Mouse (Mus musculus): ENCODE measurements around the gene Pom121.

DNA sequence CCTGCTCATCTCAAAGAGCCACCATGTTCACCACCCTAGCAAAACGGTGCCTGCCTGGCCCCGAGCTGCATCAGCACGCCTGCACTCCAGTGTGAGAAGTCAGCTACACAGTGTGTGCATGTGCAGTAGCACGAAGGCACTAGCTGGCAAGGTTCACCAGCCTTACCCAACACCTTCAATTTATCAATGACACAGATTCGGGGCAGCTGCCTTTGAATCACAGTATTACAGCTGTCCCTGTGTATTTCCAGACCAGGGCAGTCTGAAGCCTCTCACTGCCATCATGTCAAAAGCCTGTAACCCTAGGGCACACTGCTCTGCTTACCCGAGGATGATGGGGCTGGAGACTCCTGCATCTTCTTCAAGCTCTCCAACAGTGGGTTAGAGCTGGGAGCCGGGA is 11.6 kb downstream of the Pom121 start:
- TF ChIP-seq CTCF (IDR thresholded peaks at IDR 0.05; ENCODE audit: low read depth) (no peak), EP300 (IDR thresholded peaks at IDR 0.05; ENCODE audit: low read depth) (no peak)
